19 mouse cellular contexts compared by ENCODE assay signal in the genomic region with DNA sequence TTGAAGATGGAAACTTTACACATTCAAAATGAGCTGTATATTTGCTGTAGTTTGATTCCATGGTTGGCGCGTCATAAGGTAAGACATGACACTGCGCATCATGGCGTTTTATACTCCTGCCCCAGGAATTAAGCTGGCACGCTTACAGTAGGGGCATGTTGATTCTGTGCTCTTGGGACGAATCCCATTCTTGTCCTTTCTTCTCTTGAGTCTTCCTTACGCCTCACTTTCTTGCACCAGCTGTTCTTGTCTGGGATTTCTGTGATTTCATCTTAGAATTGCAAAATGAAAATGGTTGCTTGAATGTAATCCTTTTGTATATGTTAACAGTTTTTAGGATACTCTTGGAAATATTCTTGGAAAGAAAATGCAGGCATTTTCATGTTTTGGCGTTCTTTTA. TPM values are rescaled to one million over a fixed set of nuclear protein-coding genes. Genes with fewer than 3 reads are reported as not detected.
"Had no signal": no experiment of that assay in that cellular context is flagged by ENCODE, and none has a peak within 500 bp of the region (broad histone marks: within the 10 kb centered on the region; RNA-seq: fewer than 3 reads in every experiment).

No protein-coding gene starts in this region.

- H3K4me2 ChIP-seq: lung, embryonic 14.5 days; midbrain, embryonic 13.5 days; midbrain, embryonic 15.5 days; neural tube, embryonic 13.5 days; neural tube, embryonic 15.5 days had no signal

- H3K27ac ChIP-seq: midbrain, embryonic 10.5 days; midbrain, embryonic 13.5 days; midbrain, embryonic 15.5 days; neural tube, embryonic 13.5 days; neural tube, embryonic 15.5 days had no signal

- H3K4me3 ChIP-seq: midbrain, embryonic 10.5 days; midbrain, embryonic 13.5 days; midbrain, embryonic 15.5 days; myocyte; neural tube, embryonic 13.5 days; neural tube, embryonic 15.5 days had no signal

- ATAC-seq: midbrain, embryonic 13.5 days; midbrain, embryonic 15.5 days had no signal

- H3K27me3 ChIP-seq: midbrain, embryonic 13.5 days; midbrain, embryonic 15.5 days; neural tube, embryonic 13.5 days; neural tube, embryonic 15.5 days had no signal

- H3K9ac ChIP-seq: lung, embryonic 14.5 days; midbrain, embryonic 13.5 days; midbrain, embryonic 15.5 days; neural tube, embryonic 13.5 days; neural tube, embryonic 15.5 days had no signal

- H3K9me3 ChIP-seq: midbrain, embryonic 10.5 days; midbrain, embryonic 13.5 days; midbrain, embryonic 15.5 days; neural tube, embryonic 13.5 days; neural tube, embryonic 15.5 days had no signal

- DNase-seq: lung, adult 18-20 months; lung, embryonic 14.5 days; lung, postnatal 10 days; lung, postnatal 4 days; retina, postnatal 1 day; right cerebral cortex, adult 18-20 months; right cerebral cortex, postnatal 25 days; right cerebral cortex, postnatal 4 days; spleen, adult 18-20 months; thymus, adult 18-20 months; thymus, postnatal 14 days; thymus, postnatal 36 days had no signal

- H3K36me3 ChIP-seq: midbrain, embryonic 10.5 days; midbrain, embryonic 13.5 days; midbrain, embryonic 15.5 days; neural tube, embryonic 13.5 days; neural tube, embryonic 15.5 days had no signal

RNA-seq across cellular contexts. Expression of a gene that starts 56.9 kb away (rescaled TPM):
- total RNA-seq: megakaryocyte-erythroid progenitor cell, adult 5-6 weeks had no signal
